Mouse (Mus musculus) hindbrain, embryonic 11.5 days (tissue): ENCODE results near the gene Dek. TPM values are rescaled to one million over a fixed set of nuclear protein-coding genes. Genes with fewer than 3 reads are reported as not detected.
A peak's percentile ranks its signal among the peaks of the same experiment; 100 is the strongest.

ENCODE experiments used
- ATAC-seq: fragments of 200-750 bp; cut with Nextera tagmentation; 2 replicates; pipeline ENCODE4 v1.8.0; 2017; ENCODE audit warnings: mild to moderate bottlenecking, moderate TSS enrichment, moderate library complexity; ENCODE audit not compliant: low FRiP score
- DNase-seq: peaks from one replicate; pipeline ENCODE4 v3.0.0-alpha.2; 2015; ENCODE audit warnings: low spot score
- H3K27ac ChIP-seq: fragments of 300-500 bp; sonication (generic); 2 replicates; pipeline ENCODE4 v1.5.1; 2014; ENCODE audit warnings: mild to moderate bottlenecking, low read depth, low read length
- H3K27me3 ChIP-seq: fragments of 300-500 bp; sonication (generic); 2 replicates; pipeline ENCODE4 v1.6.1; 2014; ENCODE audit warnings: mild to moderate bottlenecking, low read length, moderate library complexity, mixed read lengths; ENCODE audit not compliant: control insufficient read depth, insufficient read depth
- H3K36me3 ChIP-seq: fragments of 300-500 bp; sonication (generic); 2 replicates; pipeline ENCODE4 v1.6.1; 2014; ENCODE audit warnings: mild to moderate bottlenecking, low read length, moderate library complexity, mixed read lengths; ENCODE audit not compliant: control insufficient read depth, insufficient read depth
- H3K4me1 ChIP-seq: fragments of 300-500 bp; sonication (generic); replicated peaks from 2 replicates; pipeline ENCODE4 v1.6.1; 2014; ENCODE audit warnings: low read length, mixed read lengths; ENCODE audit not compliant: control insufficient read depth, insufficient read depth
- H3K4me2 ChIP-seq: fragments of 300-500 bp; sonication (generic); replicated peaks from 2 replicates; pipeline ENCODE4 v1.6.1; 2014; ENCODE audit warnings: mild to moderate bottlenecking, low read depth, low read length
- H3K4me3 ChIP-seq: fragments of 300-500 bp; sonication (generic); 2 replicates; pipeline ENCODE4 v1.5.1; 2014; ENCODE audit warnings: low read depth, low read length
- H3K9ac ChIP-seq: fragments of 300-500 bp; sonication (generic); 2 replicates; pipeline ENCODE4 v1.6.1; 2014; ENCODE audit warnings: low read depth, low read length
- H3K9me3 ChIP-seq: fragments of 300-500 bp; sonication (generic); 2 replicates; pipeline ENCODE4 v1.6.1; 2016; ENCODE audit warnings: low read length; ENCODE audit not compliant: control insufficient read depth
- WGBS: fragments of 180-500 bp; shearing (Covaris S2); extraction: QIAGEN DNeasy Blood & Tissue Kit; methylation state at CpG from one replicate; pipeline ENCODE4 v1.1.7; 2014; 5-methylcytosine and 5-hydroxymethylcytosine counted together
- polyA plus RNA-seq: library from polyadenylated mRNA; unstranded; fragments of >200 nt; fragmentation: Nextera tagmentation; extraction: Ambion mirVana; gene quantifications from 2 replicates; pipeline ENCODE4 v1.2.1, GENCODE M21; 2014

Gene Dek
- polyA plus RNA-seq, 1 experiment from 2014 or later = 335 TPM

GRCm38 (mm10) chr13:47042024-47042633 lies 63.9 kb downstream of the Dek start:
- Histone ChIP-seq H3K4me2 (peak overlapping the region; percentile 94), H3K9ac (peak overlapping the region; percentile 8; the same call in 1 of the 2 replicates), H3K4me3 (peak overlapping the region; percentile 4; the same call in 1 of the 2 replicates), H3K27ac (no peak overlapping the region), H3K36me3 (no peaks in the 10 kb centered on the region), H3K4me1 (peaks cover 3% of the 10 kb centered on the region; the same call in 1 of the 2 replicates), H3K27me3 (no peaks in the 10 kb centered on the region), H3K9me3 (no peaks in the 10 kb centered on the region)
- ATAC-seq (no peak), DNase-seq (peak; percentile 16)
- 68% methylated on average over 8 of the region's 8 CpGs for WGBS

DNA sequence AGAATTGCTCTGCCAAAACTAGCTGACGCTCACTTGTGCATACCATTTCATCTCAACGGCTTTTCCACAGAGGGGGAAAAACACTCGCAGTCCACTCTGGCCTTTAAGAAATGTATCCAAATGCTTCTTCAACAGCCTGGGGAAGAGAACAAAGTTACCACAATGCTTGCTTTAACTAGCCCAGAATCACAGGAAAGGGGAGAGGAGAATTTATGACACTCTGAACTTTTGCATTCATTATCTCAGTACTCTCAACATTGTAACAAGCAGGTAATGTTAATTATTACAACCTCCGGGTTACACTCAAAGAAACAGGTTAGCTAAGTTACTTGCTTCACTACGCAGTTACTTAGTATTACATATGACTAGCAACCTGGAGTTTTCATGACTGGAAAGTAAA lies 65.9 kb downstream of the Dek start:
- DNase-seq = no peak
- ATAC-seq = no peak
- H3K27ac ChIP-seq = no peak overlapping the region
- H3K4me3 ChIP-seq = no peak overlapping the region
- H3K36me3 ChIP-seq = no peaks in the 10 kb centered on the region
- no peak overlapping the region for H3K9ac ChIP-seq
- no peaks in the 10 kb centered on the region for H3K9me3 ChIP-seq
- WGBS = 95% methylated on average over 5 of the region's 5 CpGs
- H3K4me1 ChIP-seq = peaks cover 3% of the 10 kb centered on the region; the same call in 1 of the 2 replicates
- H3K4me2 ChIP-seq = no peak overlapping the region
- H3K27me3 ChIP-seq = no peaks in the 10 kb centered on the region

DNA sequence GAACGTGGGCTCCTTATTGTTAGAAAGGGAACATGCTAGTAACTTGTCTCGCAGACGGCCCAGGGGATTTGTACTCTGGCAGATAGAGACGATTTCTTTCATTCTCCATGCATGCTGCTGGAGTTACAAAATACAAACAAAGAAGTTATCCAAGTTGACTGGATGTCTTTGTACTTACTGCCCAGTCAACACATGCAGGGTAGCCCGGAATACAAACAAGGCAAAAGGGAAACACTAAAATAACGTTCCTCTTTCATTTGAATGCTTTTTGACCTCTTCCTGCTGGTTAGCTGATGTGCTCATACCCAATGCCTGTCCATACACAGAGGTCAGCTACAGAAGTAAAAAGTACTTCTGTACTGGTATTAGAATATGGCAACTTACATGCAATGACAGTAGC lies 68.1 kb downstream of the Dek start:
- WGBS = 82% methylated on average over 6 of the region's 6 CpGs
- H3K4me2 ChIP-seq = no peak overlapping the region

More for the DNA sequence above, 68.1 kb downstream of the Dek start:
- no peaks in the 10 kb centered on the region for H3K4me1 ChIP-seq
- no peaks in the 10 kb centered on the region for H3K9me3 ChIP-seq
- no peak overlapping the region for H3K4me3 ChIP-seq
- no peak overlapping the region for H3K9ac ChIP-seq
- H3K27ac ChIP-seq = no peak overlapping the region
- DNase-seq (no peak), ATAC-seq (no peak)
- H3K36me3 ChIP-seq = no peaks in the 10 kb centered on the region
- no peaks in the 10 kb centered on the region for H3K27me3 ChIP-seq

Other genes starting within 250 kb of the Dek start
- gene Kif13a, start 176.3 kb downstream of the Dek start, polyA plus RNA-seq = 14.5 and 17.4 TPM in 2 replicates
- gene Nhlrc1, start 91.4 kb downstream of the Dek start, polyA plus RNA-seq = 5.7 and 6.8 TPM in 2 replicates
- 14.9 and 21.9 TPM in 2 replicates for gene Kdm1b, start 62.7 kb downstream of the Dek start, polyA plus RNA-seq
- gene Tpmt, start 61.5 kb downstream of the Dek start, polyA plus RNA-seq = 44.2 and 47.8 TPM in 2 replicates
- 1.2 and 1.9 TPM in 2 replicates for gene Rnf144b, start 16.5 kb upstream of the Dek start, polyA plus RNA-seq